Mouse (Mus musculus): ENCODE data around the gene Mkln1.

DNA sequence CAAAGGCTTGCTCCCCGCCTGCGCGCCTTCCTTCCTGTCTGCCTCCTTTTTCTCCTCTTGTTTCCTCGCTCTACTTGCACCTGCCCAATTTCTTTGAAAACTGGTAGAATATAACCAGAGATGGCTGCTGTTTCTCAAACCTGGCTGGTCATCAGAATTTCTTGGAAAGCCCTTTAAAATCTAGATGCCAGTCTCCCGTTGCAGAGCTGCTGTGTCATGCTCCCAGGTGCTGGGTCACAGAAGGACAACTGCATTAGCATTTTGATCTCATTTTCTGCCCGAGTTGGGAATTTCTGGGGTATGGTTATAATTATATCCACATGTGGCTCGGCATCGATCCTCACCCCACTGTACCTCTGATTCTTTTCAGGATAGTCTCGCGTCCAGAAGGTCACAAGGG is 30.6 kb upstream of the Mkln1 start:
- TF ChIP-seq POLR2A (IDR thresholded peaks at IDR 0.05; ENCODE audit: control insufficient read depth, extremely low read depth, insufficient read depth, low read length, poor library complexity) (no peak), CTCF (IDR thresholded peaks at IDR 0.05; ENCODE audit: borderline replicate concordance, control insufficient read depth, extremely low read depth, insufficient read depth, low read length, poor library complexity) (no peak)

Measured in thymus, adult 2 months (tissue).